Mouse (Mus musculus): ENCODE measurements around the gene Cbx5.

DNA sequence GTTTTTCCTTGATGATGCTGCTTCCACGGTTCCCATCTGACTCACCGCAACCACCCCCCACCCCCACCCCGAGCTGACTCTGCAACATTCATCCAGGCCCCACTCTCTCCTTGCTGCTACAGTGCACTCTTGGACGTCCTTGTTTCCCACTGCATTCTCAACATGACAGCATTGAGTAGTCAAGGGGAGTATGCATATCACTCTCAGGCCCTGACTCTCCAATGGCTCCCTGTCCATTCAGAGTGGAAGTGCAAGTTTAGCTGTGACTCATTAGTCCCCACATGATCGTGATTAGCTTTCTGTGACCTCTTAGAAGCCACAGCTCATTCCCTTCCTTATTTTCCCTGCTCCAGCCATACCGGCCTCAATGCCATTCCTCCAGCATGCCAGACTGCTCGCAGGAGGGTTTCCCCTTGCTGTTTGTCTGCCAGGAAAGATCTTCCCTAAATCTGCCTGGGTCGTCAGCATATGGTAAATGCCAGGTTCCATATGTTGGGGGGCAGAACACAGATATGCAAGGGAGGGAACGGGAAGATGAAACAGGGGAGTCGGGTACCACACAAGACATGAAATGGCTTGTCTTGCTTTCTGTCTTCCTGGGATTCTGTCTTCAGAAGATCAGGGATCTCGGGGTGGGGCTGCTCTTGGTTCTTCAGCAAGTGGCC, 93.8 kb downstream of the Cbx5 start:
- TF ChIP-seq MAFK (IDR thresholded peaks at IDR 0.05; ENCODE audit: insufficient read depth, low read depth, low read length) (no peak), CHD2 (IDR thresholded peaks at IDR 0.05; ENCODE audit: low read depth, low read length) (no peak)

All from ES-E14 (cell line).